In the genomic region with DNA sequence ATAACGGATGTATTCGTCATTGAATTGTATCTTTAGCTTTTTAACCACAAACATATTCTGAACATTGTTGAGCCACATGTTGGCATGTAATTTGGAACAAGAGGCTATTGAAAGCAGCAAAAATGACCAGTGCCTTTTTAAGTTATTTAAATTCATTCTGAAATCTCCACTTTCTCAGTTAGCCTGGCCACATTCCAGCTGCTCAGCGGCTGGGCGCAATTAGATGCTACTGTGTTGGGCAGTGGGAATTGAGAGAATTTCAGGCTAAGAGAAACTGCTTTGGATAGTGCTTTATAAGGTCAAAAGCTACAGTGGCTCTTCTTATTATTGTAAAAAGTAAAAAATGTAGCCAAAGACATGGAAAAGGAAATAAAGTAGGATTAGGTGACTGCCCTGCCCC, we compare ENCODE assay signal across 14 mouse cellular contexts.
DNase-seq lines count a peak whose midpoint lies in the region; ATAC-seq and TF ChIP-seq lines count a peak whose summit lies in the region.
"Had no signal": no experiment of that assay in that cellular context is flagged by ENCODE, and none has a peak within 500 bp of the region (broad histone marks: within the 10 kb centered on the region; RNA-seq: fewer than 3 reads in every experiment).

No protein-coding gene starts in this region.

- no peak overlapping the region for H3K4me3 ChIP-seq in hindbrain, embryonic 16.5 days (ENCODE audit: low read length)
- no peak overlapping the region for H3K4me3 ChIP-seq in hindbrain, embryonic 12.5 days
- H3K4me3 ChIP-seq in midbrain, postnatal 0 days (ENCODE audit: low read depth, low read length) = no peak overlapping the region
- H3K4me3 ChIP-seq in midbrain, embryonic 16.5 days (ENCODE audit: low read depth, low read length) = no peak overlapping the region
- H3K4me3 ChIP-seq: left cerebral cortex, adult 2 months; limb, embryonic 15.5 days had no signal

- no peaks in the 10 kb centered on the region for H3K27me3 ChIP-seq in hindbrain, embryonic 16.5 days (replicated peaks; ENCODE audit: control insufficient read depth, insufficient read depth, low read length)
- no peaks in the 10 kb centered on the region for H3K27me3 ChIP-seq in hindbrain, embryonic 12.5 days
- H3K27me3 ChIP-seq in midbrain, postnatal 0 days (ENCODE audit: insufficient read depth, low read length) = no peaks in the 10 kb centered on the region
- H3K27me3 ChIP-seq in midbrain, embryonic 16.5 days (ENCODE audit: control insufficient read depth, insufficient read depth, low read depth, low read length) = no peaks in the 10 kb centered on the region
- H3K27me3 ChIP-seq: limb, embryonic 15.5 days had no signal

- WGBS in hindbrain, embryonic 16.5 days = 33% methylated on average over 4 of the region's 4 CpGs
- WGBS in hindbrain, embryonic 12.5 days = 41% methylated on average over 4 of the region's 4 CpGs
- WGBS in midbrain, postnatal 0 days = 44% methylated on average over 4 of the region's 4 CpGs
- WGBS in midbrain, embryonic 16.5 days = 25% methylated on average over 4 of the region's 4 CpGs

- peak; percentile 40 to 43 for DNase-seq in cerebellum, postnatal 14 days
- no peak for DNase-seq in cerebellum, adult 8-10 months
- DNase-seq in midbrain, postnatal 0 days (ENCODE audit: low spot score) = peak; percentile 46
- peak; percentile 42 for DNase-seq in mesoderm, embryonic 11.5 days (ENCODE audit: low read depth, low spot score)
- no peak for DNase-seq in gastrocnemius, adult 18-20 months (ENCODE audit: low spot score)
- DNase-seq: cerebellum, postnatal 36 days; lung, adult 2 months; thymus, adult 2 months had no signal

- no peaks in the 10 kb centered on the region for H3K36me3 ChIP-seq in hindbrain, embryonic 16.5 days (ENCODE audit: control insufficient read depth, insufficient read depth, low read length)
- H3K36me3 ChIP-seq in hindbrain, embryonic 12.5 days = no peaks in the 10 kb centered on the region
- no peaks in the 10 kb centered on the region for H3K36me3 ChIP-seq in midbrain, postnatal 0 days (ENCODE audit: insufficient read depth, low read length)
- no peaks in the 10 kb centered on the region for H3K36me3 ChIP-seq in midbrain, embryonic 16.5 days (ENCODE audit: control insufficient read depth, insufficient read depth, low read length)
- H3K36me3 ChIP-seq: limb, embryonic 15.5 days had no signal

- H3K27ac ChIP-seq in hindbrain, embryonic 16.5 days (ENCODE audit: low read depth, low read length) = peak overlapping the region; percentile 25; the same call in 1 of the 2 replicates
- H3K27ac ChIP-seq in hindbrain, embryonic 12.5 days = no peak overlapping the region
- H3K27ac ChIP-seq in midbrain, postnatal 0 days (ENCODE audit: low read depth, low read length) = no peak overlapping the region
- no peak overlapping the region for H3K27ac ChIP-seq in midbrain, embryonic 16.5 days (ENCODE audit: low read length)
- H3K27ac ChIP-seq: left cerebral cortex, adult 2 months; limb, embryonic 15.5 days had no signal

- H3K9ac ChIP-seq in hindbrain, embryonic 16.5 days (ENCODE audit: low read depth, low read length) = no peak overlapping the region
- H3K9ac ChIP-seq in hindbrain, embryonic 12.5 days = no peak overlapping the region
- H3K9ac ChIP-seq in midbrain, postnatal 0 days (replicated peaks; ENCODE audit: low read length, poor library complexity, severe bottlenecking) = no peak overlapping the region
- H3K9ac ChIP-seq in midbrain, embryonic 16.5 days (ENCODE audit: low read depth, low read length) = no peak overlapping the region
- H3K9ac ChIP-seq: limb, embryonic 15.5 days had no signal

- no peak for TF ChIP-seq CTCF in midbrain, postnatal 0 days (IDR thresholded peaks at IDR 0.05)

- no peak for ATAC-seq in hindbrain, embryonic 16.5 days
- no peak for ATAC-seq in hindbrain, embryonic 12.5 days (ENCODE audit: low FRiP score)
- ATAC-seq in midbrain, postnatal 0 days (ENCODE audit: low FRiP score) = no peak
- ATAC-seq in midbrain, embryonic 16.5 days = no peak
- ATAC-seq: forebrain, embryonic 16.5 days had no signal

- peaks cover 28% of the 10 kb centered on the region for H3K4me1 ChIP-seq in hindbrain, embryonic 16.5 days (ENCODE audit: control insufficient read depth, insufficient read depth, low read depth, low read length)
- H3K4me1 ChIP-seq in hindbrain, embryonic 12.5 days = peaks cover 43% of the 10 kb centered on the region
- H3K4me1 ChIP-seq in midbrain, postnatal 0 days (ENCODE audit: insufficient read depth, low read length) = no peaks in the 10 kb centered on the region
- peaks cover 13% of the 10 kb centered on the region for H3K4me1 ChIP-seq in midbrain, embryonic 16.5 days (ENCODE audit: control insufficient read depth, insufficient read depth, low read length)

- no peaks in the 10 kb centered on the region for H3K9me3 ChIP-seq in hindbrain, embryonic 16.5 days (ENCODE audit: control insufficient read depth, low read length)
- no peaks in the 10 kb centered on the region for H3K9me3 ChIP-seq in hindbrain, embryonic 12.5 days (replicated peaks)
- no peaks in the 10 kb centered on the region for H3K9me3 ChIP-seq in midbrain, postnatal 0 days (ENCODE audit: low read length)
- H3K9me3 ChIP-seq in midbrain, embryonic 16.5 days (replicated peaks; ENCODE audit: control insufficient read depth, low read length, poor library complexity, severe bottlenecking) = no peaks in the 10 kb centered on the region
- H3K9me3 ChIP-seq: limb, embryonic 15.5 days had no signal

- no peak overlapping the region for H3K4me2 ChIP-seq in hindbrain, embryonic 16.5 days (ENCODE audit: low read length)
- H3K4me2 ChIP-seq in hindbrain, embryonic 12.5 days (replicated peaks) = no peak overlapping the region
- H3K4me2 ChIP-seq in midbrain, postnatal 0 days (ENCODE audit: low read depth, low read length, poor library complexity, severe bottlenecking) = no peak overlapping the region
- H3K4me2 ChIP-seq in midbrain, embryonic 16.5 days (ENCODE audit: low read length) = no peak overlapping the region
- H3K4me2 ChIP-seq: limb, embryonic 15.5 days had no signal

Comparison
In these comparisons a context has a peak if more than half of its experiments do, and no peak if none do; other contexts are left out.
1. DNase-seq: peak in cerebellum, postnatal 14 days (2 of 2), midbrain, postnatal 0 days (single experiment) and mesoderm, embryonic 11.5 days (single experiment); none in cerebellum, adult 8-10 months (single experiment) and gastrocnemius, adult 18-20 months (single experiment).